Mouse (Mus musculus) kidney, embryonic 15.5 days (tissue): ENCODE results near the gene Dnah2. TPM values are rescaled to one million over a fixed set of nuclear protein-coding genes. Genes with fewer than 3 reads are reported as not detected.

Source experiments
- ATAC-seq: fragments of 200-750 bp; cut with Nextera tagmentation; replicated peaks from 2 replicates; pipeline ENCODE4 v1.8.0; 2017; ENCODE audit warnings: moderate TSS enrichment; ENCODE audit not compliant: low FRiP score
- H3K27ac ChIP-seq: fragments of 300-500 bp; sonication (generic); 2 replicates; pipeline ENCODE4 v1.5.1; 2015; ENCODE audit warnings: mild to moderate bottlenecking, inconsistent platforms
- H3K27me3 ChIP-seq: fragments of 300-500 bp; sonication (generic); 2 replicates; pipeline ENCODE4 v1.6.1; 2015; ENCODE audit warnings: inconsistent platforms
- H3K36me3 ChIP-seq: fragments of 300-500 bp; sonication (generic); 2 replicates; pipeline ENCODE4 v1.6.1; 2015; ENCODE audit warnings: inconsistent platforms
- H3K4me1 ChIP-seq: fragments of 300-500 bp; sonication (generic); 2 replicates; pipeline ENCODE4 v1.6.1; 2015; ENCODE audit warnings: inconsistent platforms
- H3K4me2 ChIP-seq: fragments of 300-500 bp; sonication (generic); 2 replicates; pipeline ENCODE4 v1.6.1; 2015; ENCODE audit warnings: moderate library complexity, mild to moderate bottlenecking, inconsistent platforms
- H3K4me3 ChIP-seq: fragments of 300-500 bp; sonication (generic); replicated peaks from 2 replicates; pipeline ENCODE4 v1.5.1; 2015; ENCODE audit warnings: mild to moderate bottlenecking, inconsistent platforms
- H3K9ac ChIP-seq: fragments of 300-500 bp; sonication (generic); 2 replicates; pipeline ENCODE4 v1.6.1; 2015; ENCODE audit warnings: mild to moderate bottlenecking, inconsistent platforms
- H3K9me3 ChIP-seq: fragments of 300-500 bp; sonication (generic); replicated peaks from 2 replicates; pipeline ENCODE4 v1.6.1; 2016; ENCODE audit warnings: inconsistent platforms
- WGBS: fragments of 180-500 bp; shearing (Covaris S2); methylation state at CpG from one replicate; pipeline ENCODE4 v1.1.7; 2015; ENCODE audit warnings: mixed read lengths; 5-methylcytosine and 5-hydroxymethylcytosine counted together
- polyA plus RNA-seq: library from polyadenylated mRNA; unstranded; fragments of >200 nt; fragmentation: Nextera tagmentation; extraction: Ambion mirVana; gene quantifications from 2 replicates; pipeline ENCODE4 v1.2.1, GENCODE M21; 2015

Dnah2 gene
- 0.73 and 0.87 TPM in 2 replicates for polyA plus RNA-seq

DNA sequence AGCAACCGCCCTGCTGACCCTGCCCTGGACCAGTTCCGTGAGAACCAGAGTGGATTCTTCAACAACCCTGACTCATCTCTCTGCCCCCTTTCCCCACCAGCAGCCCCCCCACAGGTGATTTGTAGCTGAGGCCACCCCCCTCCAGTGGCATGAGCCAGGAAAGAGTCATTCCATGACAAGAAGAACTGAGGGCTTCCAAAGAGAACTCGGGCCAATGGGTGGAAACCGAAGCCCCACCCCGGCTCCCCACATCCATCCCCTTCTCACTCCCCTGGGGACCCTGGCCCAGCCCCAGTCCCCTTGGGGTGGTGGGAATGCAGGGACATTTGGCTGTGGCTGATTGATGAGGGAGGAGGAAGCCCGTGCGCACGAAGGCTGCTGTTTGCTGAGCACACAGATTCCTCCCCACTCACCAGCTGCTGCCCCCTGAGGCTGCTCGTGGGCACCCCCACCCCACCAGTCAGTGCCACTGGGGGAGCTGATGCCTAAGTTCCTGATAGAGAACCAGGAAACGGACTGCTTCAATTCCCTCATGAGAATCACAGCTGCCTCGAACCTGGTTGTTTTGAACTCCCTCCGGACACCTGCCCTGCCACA lies at the start of gene Dnah2:
TSS of gene Dnah2 (minus strand) at position 51 of the 597 bp plus-strand sequence.
- Histone ChIP-seq H3K9ac (0 out of 2 replicates have a peak within 1 kb of the TSS, but pooled peaks have one; percentile 10), H3K4me2 (no peak within 1 kb of the TSS), H3K9me3 (no peaks in the 10 kb centered on the region), H3K27me3 (peaks cover 16% of the 10 kb centered on the region), H3K4me3 (no peak within 1 kb of the TSS), H3K27ac (no peak within 1 kb of the TSS), H3K4me1 (peaks cover 43% of the 10 kb centered on the region), H3K36me3 (no peaks in the 10 kb centered on the region)
- WGBS, result 40% methylated on average over 12 of the region's 12 CpGs
- ATAC-seq, result no peak

DNA sequence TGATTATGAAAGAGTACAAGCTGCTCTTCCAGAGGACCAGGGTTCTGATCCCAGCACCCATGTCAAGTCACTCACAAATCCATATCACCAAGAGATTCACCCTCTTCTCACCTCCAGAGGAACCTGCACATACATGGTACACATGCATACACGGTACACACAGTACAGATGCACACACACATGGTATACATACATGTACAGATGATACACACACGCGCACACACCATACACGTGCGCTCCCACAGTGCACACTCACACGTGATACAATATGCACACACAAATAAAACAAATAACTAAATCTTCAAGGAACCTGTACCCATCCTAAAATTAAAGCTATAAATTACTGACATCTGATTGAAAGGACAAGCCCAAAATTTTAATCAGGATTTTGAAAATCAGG lies 45.9 kb upstream of the Dnah2 start:
- no peak overlapping the region for H3K27ac ChIP-seq
- 93% methylated on average over 6 of the region's 6 CpGs for WGBS
- H3K27me3 ChIP-seq, result no peaks in the 10 kb centered on the region
- peaks cover 42% of the 10 kb centered on the region for H3K36me3 ChIP-seq
- H3K4me3 ChIP-seq, result no peak overlapping the region
- peaks cover 9% of the 10 kb centered on the region for H3K4me1 ChIP-seq
- H3K4me2 ChIP-seq, result no peak overlapping the region
- no peak for ATAC-seq
- H3K9ac ChIP-seq, result no peak overlapping the region
- no peaks in the 10 kb centered on the region for H3K9me3 ChIP-seq

DNA sequence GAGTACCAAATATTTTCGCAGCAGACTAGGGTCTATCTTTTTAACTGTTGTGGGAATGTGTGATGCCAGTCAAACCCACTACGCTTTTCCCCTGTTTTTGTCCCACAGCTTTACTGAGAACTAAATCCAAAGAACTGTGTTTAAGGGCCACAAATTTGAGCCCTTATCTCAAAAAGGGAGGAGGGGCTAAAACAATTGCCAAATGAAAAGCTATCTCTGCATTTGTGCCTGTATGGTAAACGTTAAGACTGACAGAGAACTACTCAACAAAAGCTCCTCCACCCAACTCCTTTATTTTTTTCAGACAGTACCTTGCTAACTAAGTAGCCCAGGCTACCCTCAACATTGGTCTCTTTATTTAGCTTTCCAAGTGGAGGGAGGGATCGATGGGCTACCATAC lies 43.9 kb upstream of the Dnah2 start:
- Histone ChIP-seq H3K9me3 (no peaks in the 10 kb centered on the region), H3K27me3 (no peaks in the 10 kb centered on the region), H3K4me3 (no peak overlapping the region), H3K4me2 (no peak overlapping the region), H3K27ac (no peak overlapping the region), H3K9ac (no peak overlapping the region), H3K4me1 (no peaks in the 10 kb centered on the region), H3K36me3 (peaks cover 63% of the 10 kb centered on the region)
- no peak for ATAC-seq
- 84% methylated on average over 4 of the region's 4 CpGs for WGBS

GRCm38 (mm10) chr11:69591899-69592637 lies 43.2 kb upstream of the Dnah2 start:
- Histone ChIP-seq H3K36me3 (peaks cover 70% of the 10 kb centered on the region), H3K9ac (no peak overlapping the region), H3K27ac (no peak overlapping the region), H3K4me3 (no peak overlapping the region), H3K4me2 (no peak overlapping the region), H3K27me3 (no peaks in the 10 kb centered on the region), H3K9me3 (no peaks in the 10 kb centered on the region), H3K4me1 (no peaks in the 10 kb centered on the region)
- no peak for ATAC-seq
- WGBS, result 84% methylated on average over 7 of the region's 7 CpGs

GRCm38 (mm10) chr11:69591424-69591823 lies 42.5 kb upstream of the Dnah2 start:
- Histone ChIP-seq H3K9ac (no peak overlapping the region), H3K36me3 (peaks cover 77% of the 10 kb centered on the region), H3K4me2 (no peak overlapping the region), H3K4me1 (no peaks in the 10 kb centered on the region), H3K27ac (no peak overlapping the region), H3K4me3 (no peak overlapping the region), H3K9me3 (no peaks in the 10 kb centered on the region), H3K27me3 (no peaks in the 10 kb centered on the region)
- ATAC-seq, result no peak
- WGBS, result 91% methylated on average over 3 of the region's 3 CpGs

- H3K9me3 ChIP-seq, result no peaks in the 10 kb centered on the region
- no peak overlapping the region for H3K4me2 ChIP-seq
- H3K27me3 ChIP-seq, result no peaks in the 10 kb centered on the region
- H3K4me1 ChIP-seq, result no peaks in the 10 kb centered on the region
- ATAC-seq, result no peak
- no peak overlapping the region for H3K4me3 ChIP-seq
- H3K9ac ChIP-seq, result no peak overlapping the region
- H3K36me3 ChIP-seq, result peaks cover 81% of the 10 kb centered on the region
- H3K27ac ChIP-seq, result no peak overlapping the region
- WGBS, result 92% methylated on average over 8 of the region's 8 CpGs
These were observed 41.7 kb upstream of the Dnah2 start for GRCm38 (mm10) chr11:69590622-69591021.

- Histone ChIP-seq H3K36me3 (peaks cover 86% of the 10 kb centered on the region), H3K4me2 (no peak overlapping the region), H3K4me1 (0 out of 2 replicates have a peak, but pooled peaks cover 3% of the 10 kb centered on the region), H3K4me3 (no peak overlapping the region), H3K27me3 (no peaks in the 10 kb centered on the region), H3K9ac (no peak overlapping the region), H3K9me3 (no peaks in the 10 kb centered on the region), H3K27ac (no peak overlapping the region)
- no peak for ATAC-seq
- WGBS, result 90% methylated on average over 22 of the region's 22 CpGs
These were observed 40.4 kb upstream of the Dnah2 start for GRCm38 (mm10) chr11:69589207-69589834.

- Histone ChIP-seq H3K4me3 (no peak overlapping the region), H3K4me2 (no peak overlapping the region), H3K4me1 (peaks cover 18% of the 10 kb centered on the region), H3K27me3 (no peaks in the 10 kb centered on the region), H3K27ac (no peak overlapping the region), H3K9me3 (no peaks in the 10 kb centered on the region), H3K36me3 (peaks cover 66% of the 10 kb centered on the region), H3K9ac (no peak overlapping the region)
- WGBS, result 78% methylated on average over 7 of the region's 7 CpGs
- no peak for ATAC-seq
These were observed 36.9 kb upstream of the Dnah2 start for GRCm38 (mm10) chr11:69585718-69586325.

- Histone ChIP-seq H3K9me3 (no peaks in the 10 kb centered on the region), H3K36me3 (peaks cover 57% of the 10 kb centered on the region)
- 97% methylated on average over 13 of the region's 13 CpGs for WGBS
These were observed 36.0 kb upstream of the Dnah2 start for GRCm38 (mm10) chr11:69584937-69585336.

DNA sequence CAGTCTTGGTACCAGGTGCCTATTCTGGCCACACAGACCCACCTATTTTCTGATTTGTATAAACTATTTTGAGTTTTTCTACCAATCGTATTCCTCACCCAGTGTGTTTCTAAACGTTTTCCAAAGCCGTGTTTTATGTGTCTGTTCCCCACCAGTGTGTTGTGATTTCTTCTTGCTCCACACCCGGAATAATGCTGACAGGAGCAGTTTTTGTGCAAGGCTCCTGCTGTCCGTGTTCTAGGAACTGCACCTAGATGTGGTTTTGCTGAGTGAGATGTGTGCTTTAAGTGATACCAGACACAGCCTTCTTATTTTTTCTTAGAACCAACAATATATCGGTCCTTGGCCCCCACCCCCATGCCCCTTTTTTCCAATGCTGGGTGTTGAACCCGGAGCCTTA lies 35.1 kb upstream of the Dnah2 start:
- Histone ChIP-seq H3K9ac (no peak overlapping the region), H3K9me3 (no peaks in the 10 kb centered on the region)
- 76% methylated on average over 7 of the region's 7 CpGs for whole genome bisulfite sequencing

More at GRCm38 (mm10) chr11:69584937-69585336, 36.0 kb upstream of the Dnah2 start:
- H3K4me1 ChIP-seq, result peaks cover 18% of the 10 kb centered on the region
- H3K4me2 ChIP-seq, result no peak overlapping the region
- ATAC-seq, result no peak
- no peak overlapping the region for H3K4me3 ChIP-seq
- H3K27ac ChIP-seq, result no peak overlapping the region
- H3K9ac ChIP-seq, result no peak overlapping the region
- H3K27me3 ChIP-seq, result no peaks in the 10 kb centered on the region

DNA sequence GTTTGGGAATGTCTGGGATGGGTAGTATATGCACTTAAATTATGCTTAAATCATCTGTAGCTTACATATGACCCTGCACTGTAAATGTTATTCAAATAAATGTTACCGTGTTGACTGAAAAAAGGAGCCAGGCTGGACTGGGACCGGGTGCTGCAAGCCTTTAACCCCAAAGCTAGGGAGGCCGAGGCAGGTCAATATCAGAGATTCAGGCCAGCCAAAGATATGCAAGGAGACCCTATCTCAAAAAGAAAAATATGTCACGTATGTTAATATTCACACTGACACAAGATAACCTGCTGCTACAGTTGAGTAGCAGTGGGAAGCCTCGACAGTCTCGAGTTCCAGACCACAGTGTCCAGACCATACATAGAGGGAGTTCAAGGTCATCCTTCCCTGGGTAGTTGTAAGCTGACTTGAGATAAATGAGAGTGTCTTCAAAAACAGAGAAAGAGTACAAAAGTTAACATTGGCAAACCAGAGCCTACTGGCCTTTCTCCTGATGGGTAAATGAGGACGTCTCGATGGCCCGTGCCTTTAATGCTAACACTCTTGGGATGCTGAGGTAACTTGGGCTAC lies 33.4 kb upstream of the Dnah2 start:
- ATAC-seq, result no peak
- Histone ChIP-seq H3K9me3 (no peaks in the 10 kb centered on the region), H3K4me3 (peak overlapping the region; percentile 66), H3K36me3 (peaks cover 31% of the 10 kb centered on the region), H3K9ac (peak overlapping the region; percentile 81), H3K27me3 (no peaks in the 10 kb centered on the region), H3K4me2 (peak overlapping the region; percentile 86), H3K27ac (peak overlapping the region; percentile 97), H3K4me1 (peaks cover 36% of the 10 kb centered on the region)
- WGBS, result 63% methylated on average over 9 of the region's 9 CpGs

More for the DNA sequence above, 35.1 kb upstream of the Dnah2 start:
- Histone ChIP-seq H3K4me3 (no peak overlapping the region), H3K36me3 (peaks cover 47% of the 10 kb centered on the region), H3K27me3 (no peaks in the 10 kb centered on the region), H3K4me1 (peaks cover 23% of the 10 kb centered on the region), H3K4me2 (no peak overlapping the region), H3K27ac (no peak overlapping the region)
- ATAC-seq, result no peak
